Mouse (Mus musculus) neural tube, embryonic 12.5 days (tissue): ENCODE data around the gene Nxf2. TPM values are rescaled to one million over a fixed set of nuclear protein-coding genes. Genes with fewer than 3 reads are reported as not detected.

Source experiments
- ATAC-seq: fragments of 200-750 bp; cut with Nextera tagmentation; 2 replicates; pipeline ENCODE4 v1.8.0; 2017; ENCODE audit warnings: low read depth, mild to moderate bottlenecking, moderate TSS enrichment, moderate library complexity; ENCODE audit not compliant: low FRiP score
- H3K27ac ChIP-seq: fragments of 300-500 bp; sonication (generic); 2 replicates; pipeline ENCODE4 v1.5.1; 2016
- H3K27me3 ChIP-seq: fragments of 300-500 bp; sonication (generic); replicated peaks from 2 replicates; pipeline ENCODE4 v1.6.1; 2016; ENCODE audit warnings: mild to moderate bottlenecking
- H3K36me3 ChIP-seq: fragments of 300-500 bp; sonication (generic); 2 replicates; pipeline ENCODE4 v1.6.1; 2016; ENCODE audit warnings: mild to moderate bottlenecking
- H3K4me1 ChIP-seq: fragments of 300-500 bp; sonication (generic); 2 replicates; pipeline ENCODE4 v1.6.1; 2016
- H3K4me2 ChIP-seq: fragments of 300-500 bp; sonication (generic); replicated peaks from 2 replicates; pipeline ENCODE4 v1.6.1; 2016; ENCODE audit warnings: mild to moderate bottlenecking
- H3K4me3 ChIP-seq: fragments of 300-500 bp; sonication (generic); 2 replicates; pipeline ENCODE4 v1.5.1; 2016
- H3K9ac ChIP-seq: fragments of 300-500 bp; sonication (generic); 2 replicates; pipeline ENCODE4 v1.6.1; 2016; ENCODE audit warnings: mild to moderate bottlenecking
- H3K9me3 ChIP-seq: fragments of 300-500 bp; sonication (generic); 2 replicates; pipeline ENCODE4 v1.6.1; 2016; ENCODE audit warnings: mild to moderate bottlenecking
- WGBS: fragments of 180-500 bp; shearing (Covaris S2); methylation state at CpG from one replicate; pipeline ENCODE4 v1.1.7; 2016; 5-methylcytosine and 5-hydroxymethylcytosine counted together
- polyA plus RNA-seq: library from polyadenylated mRNA; unstranded; fragments of >200 nt; fragmentation: Nextera tagmentation; extraction: Ambion mirVana; gene quantifications from 2 replicates; pipeline ENCODE4 v1.2.1, GENCODE M21; 2016

The Nxf2 gene
- 0.22 and 0.64 TPM in 2 replicates for polyA plus RNA-seq

GRCm38 (mm10) chrX:134964546-134964945, at the start of gene Nxf2:
Gene Nxf2, minus strand, starts transcription at chrX:134964754.
- peak within 1 kb of the TSS; percentile 55 for H3K4me2 ChIP-seq
- WGBS, result 90% methylated on average over 19 of the region's 19 CpGs
- ATAC-seq, result no peak
- no peak within 1 kb of the TSS for H3K27ac ChIP-seq
- H3K4me3 ChIP-seq, result peak within 1 kb of the TSS; percentile 29
- H3K4me1 ChIP-seq, result no peaks in the 10 kb centered on the region
- no peaks in the 10 kb centered on the region; the same call in 1 of the 2 replicates for H3K9me3 ChIP-seq
- H3K9ac ChIP-seq, result no peak within 1 kb of the TSS
- H3K36me3 ChIP-seq, result no peaks in the 10 kb centered on the region
- H3K27me3 ChIP-seq, result 0 out of 2 replicates have a peak, but pooled peaks cover 2% of the 10 kb centered on the region

DNA sequence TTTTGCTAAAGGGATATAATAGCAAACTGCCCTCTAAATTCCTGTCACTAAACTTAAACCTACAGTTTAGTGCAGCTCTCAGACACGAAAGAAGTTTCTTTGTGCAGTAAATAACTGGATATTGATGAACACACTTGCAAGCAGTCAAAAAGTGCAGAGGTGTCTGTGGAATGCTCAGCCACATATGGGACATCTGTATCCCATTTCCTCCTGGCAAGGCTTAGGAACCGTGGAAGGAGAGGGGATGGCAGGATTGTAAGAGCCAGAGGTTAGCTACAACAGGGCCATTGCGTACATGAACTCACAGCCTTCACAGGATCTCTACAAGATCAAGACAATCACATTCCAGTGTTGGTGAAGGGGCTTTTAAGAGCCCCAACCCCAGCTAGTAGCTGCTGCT, 46.8 kb upstream of the Nxf2 start:
- H3K36me3 ChIP-seq, result no peaks in the 10 kb centered on the region
- WGBS, result 48% methylated on average over 3 of the region's 3 CpGs
- no peak for ATAC-seq
- no peaks in the 10 kb centered on the region for H3K27me3 ChIP-seq
- no peak overlapping the region for H3K4me2 ChIP-seq
- H3K9me3 ChIP-seq, result no peaks in the 10 kb centered on the region
- no peak overlapping the region for H3K27ac ChIP-seq
- H3K9ac ChIP-seq, result no peak overlapping the region
- no peaks in the 10 kb centered on the region for H3K4me1 ChIP-seq
- no peak overlapping the region for H3K4me3 ChIP-seq

DNA sequence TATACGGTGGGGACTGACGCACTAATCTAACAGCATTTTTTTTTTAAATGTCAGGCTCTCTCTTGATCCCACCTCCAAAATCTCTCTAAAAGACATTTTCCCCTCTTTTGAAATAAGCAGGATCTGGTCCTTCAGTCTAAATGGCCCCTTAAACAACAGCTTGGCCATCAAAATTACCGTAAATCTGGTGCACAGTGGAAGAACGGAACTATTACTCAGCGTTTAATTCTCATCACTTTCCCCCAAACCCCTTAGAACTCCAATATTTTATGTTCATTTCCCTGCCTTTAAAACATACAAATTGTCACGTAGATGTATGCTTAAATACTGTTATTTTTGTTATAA, 44.9 kb upstream of the Nxf2 start:
- WGBS, result 36% methylated on average over 6 of the region's 6 CpGs
- Histone ChIP-seq H3K27me3 (no peaks in the 10 kb centered on the region), H3K9ac (no peak overlapping the region), H3K4me3 (peak overlapping the region; percentile 52; the same call in 1 of the 2 replicates), H3K4me1 (no peaks in the 10 kb centered on the region), H3K4me2 (peak overlapping the region; percentile 47), H3K36me3 (no peaks in the 10 kb centered on the region), H3K27ac (no peak overlapping the region), H3K9me3 (no peaks in the 10 kb centered on the region)
- 0 out of 2 replicates have a peak, but pooled peaks have one; percentile 12 for ATAC-seq

GRCm38 (mm10) chrX:135008720-135009470, 44.3 kb upstream of the Nxf2 start, which contains the start of gene Zmat1:
Gene Zmat1, minus strand, starts transcription at chrX:135009209.
- Histone ChIP-seq H3K27me3 (no peaks in the 10 kb centered on the region), H3K4me3 (peak within 1 kb of the TSS; percentile 52), H3K9me3 (no peaks in the 10 kb centered on the region), H3K4me2 (peak within 1 kb of the TSS; percentile 51), H3K27ac (peak within 1 kb of the TSS; percentile 79), H3K4me1 (no peaks in the 10 kb centered on the region), H3K36me3 (no peaks in the 10 kb centered on the region), H3K9ac (peak within 1 kb of the TSS; percentile 74)
- 16% methylated on average over 57 of the region's 65 CpGs for WGBS
- peak; percentile 99 for ATAC-seq

- no peak for ATAC-seq
- Histone ChIP-seq H3K9me3 (no peaks in the 10 kb centered on the region), H3K27me3 (no peaks in the 10 kb centered on the region), H3K4me2 (peak overlapping the region; percentile 51), H3K4me1 (no peaks in the 10 kb centered on the region), H3K9ac (no peak overlapping the region), H3K4me3 (peak overlapping the region; percentile 52), H3K27ac (no peak overlapping the region), H3K36me3 (no peaks in the 10 kb centered on the region)
- WGBS, result 26% methylated on average over 5 of the region's 5 CpGs
These were observed 43.5 kb upstream of the Nxf2 start for GRCm38 (mm10) chrX:135008021-135008420.

DNA sequence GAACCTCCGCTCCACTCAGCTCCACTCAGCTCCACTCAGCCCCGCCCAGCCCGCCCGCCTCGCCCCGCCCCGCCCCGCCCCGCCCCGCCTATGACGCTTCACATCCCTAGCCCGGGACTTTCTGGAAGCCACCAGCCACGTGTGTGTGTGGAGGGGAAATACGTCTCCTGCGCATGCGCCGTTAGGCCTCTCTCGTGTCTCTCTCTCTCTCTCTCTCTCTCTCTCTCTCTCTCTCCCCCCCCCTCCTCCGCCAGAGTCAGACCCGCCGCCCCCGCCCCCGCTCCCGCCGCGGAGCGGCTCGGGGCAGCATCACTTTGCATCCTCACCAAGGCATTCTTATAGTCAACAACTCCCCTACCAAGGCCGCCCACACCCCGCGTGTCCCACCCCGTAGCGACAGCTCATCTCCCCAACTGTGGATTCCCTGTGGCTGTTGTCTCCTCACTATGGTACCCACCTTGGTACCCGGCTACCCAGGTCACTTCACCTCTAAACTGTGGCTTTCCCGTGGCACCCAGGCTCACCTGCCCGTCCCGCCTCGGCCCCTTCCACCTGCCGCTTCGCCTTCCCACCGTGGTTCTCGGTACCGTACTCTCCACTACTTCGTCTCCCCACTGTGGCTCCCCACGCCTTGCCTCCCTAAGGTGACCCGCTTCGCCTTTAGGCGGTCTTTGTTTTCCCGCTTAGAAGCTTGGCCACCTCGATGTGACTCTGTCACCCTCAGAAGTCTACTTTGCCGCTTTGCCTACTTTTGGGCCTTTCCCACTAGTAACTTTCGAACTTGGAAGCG, 1.1 kb downstream of the Nxf2 start:
- ATAC-seq, result peak; percentile 94
- Histone ChIP-seq H3K4me2 (peak overlapping the region; percentile 55), H3K9ac (no peak overlapping the region), H3K27ac (no peak overlapping the region), H3K9me3 (no peaks in the 10 kb centered on the region; the same call in 1 of the 2 replicates), H3K36me3 (no peaks in the 10 kb centered on the region), H3K4me1 (no peaks in the 10 kb centered on the region), H3K4me3 (peak overlapping the region; percentile 29), H3K27me3 (0 out of 2 replicates have a peak, but pooled peaks cover 2% of the 10 kb centered on the region)
- WGBS, result 62% methylated on average over 32 of the region's 53 CpGs

GRCm38 (mm10) chrX:134930361-134930760, 34.2 kb downstream of the Nxf2 start:
- ATAC-seq, result no peak
- Histone ChIP-seq H3K36me3 (no peaks in the 10 kb centered on the region), H3K27me3 (no peaks in the 10 kb centered on the region), H3K4me3 (no peak overlapping the region), H3K9ac (no peak overlapping the region), H3K4me1 (no peaks in the 10 kb centered on the region), H3K9me3 (no peaks in the 10 kb centered on the region), H3K27ac (no peak overlapping the region), H3K4me2 (no peak overlapping the region)
- WGBS, result 42% methylated on average over 5 of the region's 5 CpGs

DNA sequence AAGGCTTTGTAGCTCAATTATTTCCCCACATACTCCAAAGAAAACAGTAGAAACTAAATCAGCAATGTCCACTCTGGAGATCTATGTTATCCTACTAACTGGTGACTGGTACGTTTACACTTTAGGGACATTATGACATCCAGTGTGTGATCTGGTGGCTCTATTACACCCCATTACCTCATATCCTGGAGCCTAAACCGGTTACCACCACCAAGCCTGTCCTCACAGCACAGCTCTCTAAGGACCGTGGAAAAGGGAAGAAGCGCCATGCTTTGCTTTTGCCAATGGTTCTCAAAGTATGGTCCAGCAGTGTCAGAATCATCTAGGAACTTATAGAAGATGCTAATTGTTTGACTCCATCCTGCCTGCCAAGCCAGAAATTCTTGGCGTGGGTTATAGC, 34.6 kb downstream of the Nxf2 start:
- H3K4me3 ChIP-seq, result no peak overlapping the region
- H3K27me3 ChIP-seq, result no peaks in the 10 kb centered on the region
- no peak overlapping the region for H3K9ac ChIP-seq
- no peak overlapping the region for H3K27ac ChIP-seq
- whole genome bisulfite sequencing, result 80% methylated on average over 5 of the region's 5 CpGs
- no peak for ATAC-seq
- H3K4me2 ChIP-seq, result no peak overlapping the region
- H3K4me1 ChIP-seq, result no peaks in the 10 kb centered on the region
- no peaks in the 10 kb centered on the region for H3K9me3 ChIP-seq
- no peaks in the 10 kb centered on the region for H3K36me3 ChIP-seq

GRCm38 (mm10) chrX:134925058-134925457, 39.5 kb downstream of the Nxf2 start:
- no peak for ATAC-seq
- H3K9me3 ChIP-seq, result no peaks in the 10 kb centered on the region
- H3K9ac ChIP-seq, result no peak overlapping the region

DNA sequence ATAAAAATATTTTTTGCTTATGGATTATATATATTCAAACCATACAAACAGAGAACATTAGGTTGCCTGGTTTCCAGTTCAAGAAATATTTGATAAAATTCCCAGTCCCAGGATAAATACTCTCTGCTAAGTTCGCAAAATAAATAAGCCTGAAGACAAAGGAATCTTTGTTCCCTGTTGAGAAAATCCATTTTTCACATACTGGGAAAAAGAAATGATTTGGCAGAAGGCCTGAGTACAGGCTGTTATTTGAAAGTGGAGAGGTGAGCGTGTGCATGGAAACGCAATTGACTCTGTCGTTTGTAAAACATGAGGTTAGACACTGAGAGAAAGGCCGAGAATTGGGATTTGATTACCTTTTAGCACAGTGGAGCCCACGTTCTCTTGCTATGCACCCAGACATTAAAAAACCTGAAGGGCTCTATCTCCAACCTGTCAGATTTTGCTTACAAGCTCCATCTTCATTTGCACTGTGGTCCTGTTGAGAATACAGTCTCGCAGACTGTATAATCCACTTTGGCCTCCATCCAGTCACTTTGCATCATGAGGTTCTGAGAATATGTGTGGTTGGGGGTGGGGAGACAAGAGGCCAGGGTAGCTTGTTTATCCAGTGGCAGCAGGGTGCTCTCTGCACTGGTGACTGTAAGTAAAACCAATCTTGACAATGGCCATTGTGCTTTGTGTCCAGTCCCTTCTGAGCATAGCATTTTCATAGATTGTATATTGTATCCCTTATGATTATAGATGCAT, 40.7 kb downstream of the Nxf2 start:
- 67% methylated on average over 7 of the region's 7 CpGs for WGBS
- H3K27ac ChIP-seq, result no peak overlapping the region
- H3K27me3 ChIP-seq, result no peaks in the 10 kb centered on the region
- no peak overlapping the region for H3K4me2 ChIP-seq
- no peaks in the 10 kb centered on the region for H3K4me1 ChIP-seq
- ATAC-seq, result no peak
- no peaks in the 10 kb centered on the region for H3K36me3 ChIP-seq
- H3K9me3 ChIP-seq, result no peaks in the 10 kb centered on the region
- no peak overlapping the region for H3K4me3 ChIP-seq
- no peak overlapping the region for H3K9ac ChIP-seq

More at GRCm38 (mm10) chrX:134925058-134925457, 39.5 kb downstream of the Nxf2 start:
- no peak overlapping the region for H3K4me3 ChIP-seq
- H3K36me3 ChIP-seq, result no peaks in the 10 kb centered on the region
- no peak overlapping the region for H3K4me2 ChIP-seq
- no peaks in the 10 kb centered on the region for H3K4me1 ChIP-seq
- no peak overlapping the region for H3K27ac ChIP-seq
- no peaks in the 10 kb centered on the region for H3K27me3 ChIP-seq

DNA sequence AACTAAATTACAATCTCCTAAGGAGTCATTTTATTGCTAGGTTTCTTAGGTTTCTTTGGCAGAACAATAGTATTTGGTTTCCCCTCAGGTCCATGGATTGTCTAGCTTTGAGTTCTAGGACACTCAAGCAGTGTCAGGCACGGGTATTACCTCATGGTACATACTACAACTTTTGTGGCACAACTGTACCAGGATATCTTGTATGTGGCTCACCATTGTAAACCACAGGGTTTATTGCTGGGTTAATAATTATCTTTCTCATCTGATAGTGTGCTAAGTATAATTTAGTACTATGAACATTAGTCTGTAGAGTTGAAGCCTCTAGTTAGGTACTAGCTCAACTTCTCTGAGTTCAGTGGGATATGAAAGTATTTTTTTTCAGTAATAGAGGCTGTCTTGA, 45.3 kb downstream of the Nxf2 start:
- Histone ChIP-seq H3K9ac (no peak overlapping the region), H3K36me3 (no peaks in the 10 kb centered on the region), H3K4me2 (no peak overlapping the region), H3K9me3 (no peaks in the 10 kb centered on the region), H3K4me1 (no peaks in the 10 kb centered on the region), H3K27ac (no peak overlapping the region), H3K4me3 (no peak overlapping the region), H3K27me3 (no peaks in the 10 kb centered on the region)
- 75% methylated on average over 1 of the region's 1 CpGs for WGBS
- ATAC-seq, result no peak

DNA sequence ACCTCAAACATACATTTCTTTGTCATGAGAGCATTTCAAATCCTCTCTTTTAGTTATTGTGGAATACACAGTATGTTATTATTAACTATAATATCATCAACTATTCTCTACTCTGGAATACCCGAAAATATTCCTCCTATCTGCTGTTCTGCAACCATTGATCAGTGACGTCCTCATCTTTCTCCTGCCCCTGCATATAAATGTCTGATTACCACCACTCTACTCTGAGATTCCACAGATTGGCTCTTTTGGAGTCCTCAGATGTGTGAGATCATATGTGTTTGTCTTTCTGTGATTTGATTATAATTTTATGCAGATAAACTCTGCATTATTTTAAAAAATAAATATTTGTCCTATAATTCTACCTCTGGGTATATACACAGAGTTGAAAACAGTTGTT, 48.8 kb downstream of the Nxf2 start:
- Histone ChIP-seq H3K9ac (no peak overlapping the region), H3K4me1 (no peaks in the 10 kb centered on the region), H3K36me3 (no peaks in the 10 kb centered on the region), H3K4me2 (no peak overlapping the region), H3K4me3 (no peak overlapping the region), H3K9me3 (no peaks in the 10 kb centered on the region), H3K27ac (no peak overlapping the region), H3K27me3 (no peaks in the 10 kb centered on the region)
- WGBS, result 60% methylated on average over 2 of the region's 2 CpGs
- no peak for ATAC-seq
